Mouse (Mus musculus) thymus, postnatal 14 days (tissue): ENCODE results near the gene Rbbp4.

ENCODE experiments used
- DNase-seq: peaks from one replicate; pipeline ENCODE4 v3.0.0; 2021

The Rbbp4 gene

DNA sequence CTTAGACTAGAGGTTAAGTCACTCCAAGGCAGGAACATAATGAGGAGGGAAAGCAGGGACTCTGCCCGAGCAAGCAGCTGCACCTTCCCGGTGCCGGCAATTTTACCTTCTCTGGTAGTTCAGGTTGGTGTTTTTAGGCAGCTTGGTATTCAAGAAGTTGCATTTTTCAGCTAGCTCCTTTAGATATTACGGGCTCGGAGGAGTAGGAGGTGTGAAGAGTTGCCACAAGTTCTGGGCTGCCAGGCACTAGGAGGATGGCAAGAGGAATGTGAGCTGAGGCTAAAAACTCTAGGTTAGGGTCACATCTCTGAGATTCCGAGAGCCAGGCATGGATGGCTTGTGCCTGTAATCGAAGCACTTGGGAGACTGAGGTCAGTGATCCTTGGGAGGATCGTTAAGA is 45.5 kb downstream of the Rbbp4 start:
- DNase-seq = no peak

DNA sequence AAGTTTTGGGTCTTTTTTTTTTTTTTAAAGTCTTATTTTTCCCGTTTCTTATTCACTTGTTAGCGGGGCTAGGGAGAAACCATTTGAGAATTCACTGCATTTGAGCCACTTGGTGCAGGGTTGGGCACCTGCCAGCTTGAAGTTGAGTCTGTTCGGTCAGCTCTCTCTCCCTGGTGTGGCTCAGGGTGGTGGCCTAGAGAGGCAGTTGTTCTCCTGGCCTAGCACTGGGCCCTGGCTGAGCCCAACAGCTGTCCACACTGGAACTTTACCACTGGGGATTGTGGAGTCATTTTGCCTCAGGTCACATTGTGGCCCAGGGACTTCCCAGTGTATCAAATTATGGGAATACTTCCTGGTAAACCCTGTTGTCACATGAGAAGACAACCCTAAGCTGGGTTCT is 47.1 kb downstream of the Rbbp4 start:
- DNase-seq = no peak

DNA sequence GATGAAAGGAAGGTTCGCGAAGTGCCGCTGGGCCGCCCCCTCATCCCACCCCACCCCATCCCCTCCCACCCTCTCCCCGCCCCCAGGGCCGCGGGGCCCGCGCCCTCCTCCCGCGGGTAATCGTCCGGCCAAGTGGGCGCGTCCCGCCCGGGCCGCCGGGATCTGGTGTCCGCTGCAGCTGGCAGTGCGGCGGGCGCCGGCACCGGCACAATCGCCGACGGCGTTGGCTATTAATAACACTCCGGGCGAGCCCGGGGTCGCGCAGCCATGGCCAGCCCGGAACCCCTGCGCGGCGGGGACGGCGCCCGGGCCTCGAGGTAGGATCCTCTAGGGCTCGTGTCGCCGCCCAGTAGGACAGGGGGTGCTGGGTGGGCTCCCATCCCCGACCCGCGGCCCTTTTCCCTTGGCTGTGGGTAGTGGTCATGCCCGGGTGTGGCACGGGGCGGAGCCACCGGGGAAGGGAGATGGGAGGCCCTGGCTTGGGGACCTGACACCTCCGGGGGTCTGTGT is 47.6 kb downstream of the Rbbp4 start, which contains the start of gene Sync:
Gene Sync, plus strand, starts transcription at position 146 of the 510 bp plus-strand sequence.
- no peak for DNase-seq

DNA sequence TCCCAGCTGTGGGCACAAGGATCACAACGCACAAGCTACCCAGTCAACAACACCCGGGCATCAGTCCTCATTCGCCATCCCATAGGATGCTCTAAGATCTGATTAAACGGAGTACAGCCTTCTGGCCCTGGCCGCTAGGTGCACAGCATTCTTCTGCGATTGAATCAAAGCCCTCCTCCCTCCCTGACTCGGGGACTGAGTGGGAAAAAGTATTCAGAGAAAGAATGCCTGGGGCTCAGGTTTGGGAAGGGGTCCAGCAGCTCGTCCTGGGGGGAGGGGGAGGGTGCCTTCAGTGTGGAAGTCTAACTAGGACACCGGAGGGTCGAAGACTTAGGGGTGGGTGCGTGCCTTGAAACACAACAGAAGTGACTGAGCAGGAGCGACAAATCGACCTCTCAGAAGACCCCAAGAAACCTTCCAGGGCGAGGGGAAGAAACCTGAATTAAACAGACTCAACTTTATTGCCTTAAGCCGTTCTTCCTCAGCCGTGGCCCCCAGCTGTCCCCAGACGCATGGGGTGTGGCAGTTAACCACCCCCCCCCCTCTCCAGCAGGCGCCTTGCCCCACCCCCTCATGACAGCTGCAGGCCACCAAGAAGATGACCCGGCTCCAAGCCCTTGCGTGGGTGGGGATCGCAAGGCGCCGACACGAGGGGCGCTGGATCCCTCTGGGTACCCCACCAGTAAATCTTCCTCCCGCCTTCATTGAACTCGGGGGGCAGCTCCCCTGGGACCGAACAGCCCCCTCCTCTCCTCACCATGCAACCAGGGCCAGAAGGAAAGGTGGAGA is 48.3 kb downstream of the Rbbp4 start:
- no peak for DNase-seq

DNA sequence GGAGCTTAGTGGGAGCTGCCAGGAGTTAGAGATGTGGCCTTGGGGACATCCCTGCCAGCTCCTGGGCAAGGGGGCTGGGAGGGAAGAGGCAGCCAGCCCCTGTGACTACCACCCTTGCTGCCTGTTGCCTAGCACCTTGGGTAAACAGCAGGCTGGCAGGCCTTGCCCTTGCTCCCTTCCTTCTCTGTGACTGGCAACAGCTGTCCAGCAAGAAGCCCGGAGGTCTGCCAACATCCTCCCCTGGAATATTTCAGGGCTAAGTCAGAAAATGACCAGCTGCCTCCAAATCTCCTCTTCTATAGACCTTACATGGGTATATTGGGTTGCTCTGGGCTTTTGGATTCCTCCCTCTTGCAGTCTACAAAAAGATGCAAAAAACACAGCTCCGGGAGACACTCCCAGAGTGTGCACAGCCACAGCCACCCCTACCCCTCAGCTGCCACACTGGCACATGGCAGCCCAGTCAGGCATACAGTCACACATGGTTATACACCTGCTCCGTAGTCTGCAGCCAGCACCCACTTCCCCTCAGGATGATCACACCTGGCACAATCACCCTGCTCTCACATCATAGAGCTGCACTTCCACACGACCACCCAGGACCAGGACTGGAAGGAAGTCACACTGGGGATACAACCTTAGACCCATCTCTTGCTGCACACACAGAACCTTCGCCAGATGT is 49.0 kb downstream of the Rbbp4 start:
- no peak for DNase-seq

DNA sequence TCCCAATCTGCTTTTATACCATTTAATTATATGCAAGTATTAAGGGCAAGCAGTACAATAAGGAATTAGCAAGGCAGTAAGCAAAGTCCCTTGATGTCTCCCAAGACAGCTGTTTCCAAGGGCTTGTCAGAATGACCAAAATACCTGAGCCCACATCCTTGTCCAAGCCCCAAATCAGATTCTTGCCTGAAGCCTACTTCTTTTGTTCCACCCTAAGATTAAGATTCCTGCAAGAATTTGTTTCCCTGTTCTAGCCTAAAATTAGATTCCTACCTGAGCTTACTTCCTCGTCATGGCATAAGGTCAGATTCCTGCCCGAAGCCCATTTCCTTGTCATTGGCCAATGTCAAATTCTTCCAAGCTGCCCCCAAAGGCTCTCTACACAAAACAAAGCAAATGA is 50.5 kb downstream of the Rbbp4 start:
- no peak for DNase-seq

DNA sequence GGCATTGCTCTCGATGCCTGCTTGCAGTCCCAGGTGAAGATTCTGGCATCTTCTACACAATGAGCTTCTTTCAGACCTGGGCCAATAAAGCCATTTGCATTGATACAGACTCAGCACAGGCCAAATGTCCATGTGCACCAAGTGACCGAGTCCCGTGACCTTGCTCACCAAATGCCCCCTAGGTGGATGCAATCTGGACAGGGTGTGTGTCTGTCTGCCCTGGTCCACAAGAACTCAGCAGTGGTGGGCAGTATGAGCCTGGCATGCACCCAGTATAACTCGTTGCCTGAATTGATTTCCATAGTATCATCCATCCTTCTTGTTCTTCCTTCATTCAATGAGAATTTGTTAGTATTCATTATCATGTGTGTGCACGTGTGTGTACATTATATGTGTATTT is 51.9 kb downstream of the Rbbp4 start:
- no peak for DNase-seq

DNA sequence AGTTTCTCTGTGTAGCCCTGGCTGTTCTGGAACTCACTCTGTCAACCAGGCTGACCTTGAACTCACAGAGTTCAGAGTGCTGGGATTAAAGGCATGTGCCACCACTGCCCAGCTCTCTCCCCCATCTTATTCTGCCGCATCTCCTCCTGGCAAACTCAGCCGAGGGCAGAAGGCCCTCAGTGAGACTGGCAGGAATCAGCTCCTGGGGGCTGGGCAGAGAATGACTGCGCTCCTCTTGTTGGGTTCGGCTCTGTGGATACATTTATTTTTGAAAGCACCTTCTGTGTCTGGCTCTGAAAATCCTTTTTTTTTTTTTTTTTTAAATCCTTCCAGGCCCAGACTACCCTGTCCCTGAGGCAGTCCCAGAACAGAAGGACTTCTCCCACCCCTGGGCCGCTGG is 52.4 kb downstream of the Rbbp4 start:
- no peak for DNase-seq

DNA sequence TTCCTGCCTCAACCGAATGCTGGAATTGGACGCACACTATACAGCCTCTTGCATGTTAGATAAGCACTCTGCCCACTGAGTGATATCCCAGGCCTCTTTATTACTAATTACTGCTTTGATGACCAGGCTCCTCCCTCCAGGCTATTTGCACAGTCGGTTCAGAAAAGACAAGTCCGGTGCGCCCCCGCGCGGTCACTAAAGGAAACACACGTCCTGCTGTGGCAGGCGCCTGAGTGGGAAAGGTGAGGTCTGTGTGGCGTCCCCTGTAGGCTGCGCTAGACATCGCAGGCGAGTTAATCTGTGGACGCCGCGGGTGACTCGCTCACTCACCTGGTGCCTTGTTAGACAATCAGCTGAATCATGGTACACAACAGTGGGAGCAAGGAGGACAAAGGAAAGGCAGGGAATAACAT is 58.7 kb downstream of the Rbbp4 start:
- DNase-seq = peak; percentile 94

DNA sequence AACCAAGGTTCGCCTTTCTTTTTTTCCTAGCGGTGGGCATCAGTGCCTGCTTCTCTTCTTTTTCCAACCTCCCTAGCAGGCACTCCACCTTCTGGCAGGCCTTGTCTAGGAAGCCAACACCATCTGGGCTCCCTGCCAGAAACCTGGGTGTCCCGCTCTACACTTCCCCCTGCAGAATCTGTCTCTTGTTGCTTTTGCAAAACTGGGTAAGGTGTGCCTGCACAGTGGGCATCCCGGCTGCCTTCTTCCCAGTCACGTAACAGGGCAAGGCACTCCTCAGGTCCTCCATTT is 62.5 kb downstream of the Rbbp4 start:
- DNase-seq = no peak

DNA sequence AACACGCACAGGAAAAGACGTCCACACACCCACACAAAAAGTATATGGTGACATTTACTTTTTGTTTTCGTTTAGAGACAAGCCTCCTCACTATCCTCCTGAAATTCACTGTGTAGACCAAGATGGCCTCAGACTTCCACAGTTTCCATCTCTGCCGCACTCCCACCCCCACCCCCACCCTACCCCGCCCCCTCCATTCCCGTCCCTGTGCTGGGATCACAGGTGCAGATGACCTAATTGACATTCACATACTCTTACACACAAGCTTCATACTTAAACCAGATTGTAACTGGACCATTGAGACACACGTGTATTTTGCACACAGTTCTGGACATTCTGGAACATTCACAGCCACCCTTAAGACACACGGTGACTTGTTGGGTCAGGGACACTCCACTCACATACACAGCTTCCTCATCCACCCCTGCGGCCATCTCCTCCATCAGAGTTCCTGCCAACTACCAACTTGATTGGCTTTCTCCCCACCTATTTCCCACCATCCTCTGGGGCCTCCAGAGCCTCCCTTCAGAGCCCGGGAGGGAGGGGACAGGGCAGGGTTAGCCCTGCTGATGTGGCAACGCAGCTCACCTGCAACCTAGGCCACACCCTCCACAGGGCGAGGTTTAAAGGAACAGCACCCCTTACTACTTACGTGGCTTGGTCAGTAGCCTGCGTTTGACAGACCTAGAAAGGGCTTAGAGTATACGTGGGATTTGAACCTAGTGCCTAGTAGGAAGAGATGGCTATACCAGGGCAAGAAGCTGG is 63.0 kb downstream of the Rbbp4 start:
- no peak for DNase-seq

DNA sequence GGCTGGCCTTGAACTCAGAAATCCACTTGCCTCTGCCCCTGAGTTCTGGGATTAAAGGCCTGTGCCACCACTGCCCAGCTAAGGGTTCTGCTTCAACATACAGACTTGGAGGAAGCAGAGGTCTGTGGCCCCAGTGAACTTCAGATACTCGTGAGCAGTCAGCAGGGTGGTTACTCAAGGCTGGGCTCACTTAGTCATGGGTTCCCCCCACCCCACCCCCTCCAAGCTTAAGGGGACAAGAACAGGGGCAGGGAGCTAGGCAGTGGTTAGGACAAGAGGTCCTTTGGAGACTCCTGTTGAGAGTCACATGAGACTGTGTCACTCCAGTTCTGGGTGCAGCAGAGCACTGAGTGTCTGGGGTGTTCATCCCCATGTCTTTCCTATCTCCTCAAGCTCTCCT is 66.5 kb downstream of the Rbbp4 start:
- DNase-seq = no peak

DNA sequence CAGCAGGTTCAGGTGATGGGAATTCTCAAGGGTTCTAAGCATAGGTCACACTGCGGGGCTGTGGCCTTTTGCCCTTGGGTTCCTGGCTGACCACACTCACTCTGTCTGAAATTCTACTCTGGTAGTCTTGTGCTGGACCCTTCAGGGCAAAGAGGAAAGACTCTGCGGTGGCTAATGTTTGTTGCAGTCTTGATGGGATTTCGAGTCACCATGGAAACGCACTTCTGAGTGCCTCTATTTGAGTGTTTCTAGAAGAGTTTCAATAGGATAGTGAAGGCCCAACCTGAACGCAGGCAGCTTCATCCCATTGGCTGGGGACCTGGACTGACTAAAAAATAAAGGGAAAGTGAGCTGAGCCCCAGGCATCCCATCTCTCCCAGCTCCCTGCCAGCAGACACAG is 68.3 kb downstream of the Rbbp4 start:
- no peak for DNase-seq

DNA sequence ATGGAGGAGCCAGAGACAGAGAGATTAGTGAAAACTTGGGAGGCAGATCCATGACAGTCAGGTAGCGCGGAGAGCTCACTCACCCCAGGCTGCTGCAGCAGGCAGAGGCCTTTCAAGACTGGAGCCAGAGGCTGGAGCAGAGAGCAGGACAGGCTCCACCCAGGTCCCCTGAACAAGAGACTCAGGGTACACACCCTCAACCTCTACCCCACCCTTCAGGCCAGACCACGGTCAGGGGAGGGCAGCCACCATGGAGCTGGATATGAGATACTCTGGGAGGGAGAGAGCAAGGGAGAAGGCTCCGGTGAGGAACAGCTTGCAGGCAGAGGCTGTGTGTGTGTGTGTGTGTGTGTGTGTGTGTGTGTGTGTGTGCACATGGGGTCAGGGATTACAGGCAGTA is 69.0 kb downstream of the Rbbp4 start:
- no peak for DNase-seq

DNA sequence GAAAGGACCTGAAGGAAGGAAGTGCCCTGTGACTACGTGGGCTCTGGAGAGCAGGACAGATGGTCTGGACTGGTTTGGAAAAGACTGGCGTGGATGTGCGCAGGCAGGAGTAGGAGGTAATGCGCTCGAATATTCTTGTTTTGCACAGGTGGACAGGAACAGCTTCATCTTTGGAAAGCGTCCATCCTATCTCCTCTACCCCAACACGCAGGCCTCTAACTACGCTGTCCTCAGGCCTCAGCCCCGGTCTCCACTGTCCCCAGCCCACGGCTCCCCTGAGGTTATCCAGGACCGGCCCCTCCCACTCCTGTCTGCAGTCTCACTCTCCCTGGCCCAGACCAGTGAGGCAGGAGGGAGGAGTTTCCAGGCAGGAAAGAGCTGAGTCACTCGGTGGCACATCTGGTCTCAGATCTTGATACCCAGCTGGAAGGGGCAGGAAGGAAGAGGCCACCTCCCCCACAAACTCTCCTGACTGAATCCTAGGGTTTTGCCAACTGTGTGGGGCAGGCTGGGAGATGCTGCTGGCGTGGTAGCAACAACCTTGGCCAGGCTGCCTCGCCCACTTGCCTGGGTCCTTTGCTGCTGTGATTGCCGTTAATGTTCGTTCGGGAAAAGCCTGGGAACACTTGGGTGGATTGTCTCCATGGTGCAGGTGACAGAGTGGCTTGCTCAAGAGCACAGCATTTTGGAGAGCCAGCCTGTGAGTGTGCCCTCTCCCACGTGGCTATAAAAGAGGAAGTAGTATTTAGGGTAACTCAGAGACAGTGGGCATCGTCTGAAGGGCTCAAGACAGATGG is 71.7 kb downstream of the Rbbp4 start:
- DNase-seq = peak; percentile 75

DNA sequence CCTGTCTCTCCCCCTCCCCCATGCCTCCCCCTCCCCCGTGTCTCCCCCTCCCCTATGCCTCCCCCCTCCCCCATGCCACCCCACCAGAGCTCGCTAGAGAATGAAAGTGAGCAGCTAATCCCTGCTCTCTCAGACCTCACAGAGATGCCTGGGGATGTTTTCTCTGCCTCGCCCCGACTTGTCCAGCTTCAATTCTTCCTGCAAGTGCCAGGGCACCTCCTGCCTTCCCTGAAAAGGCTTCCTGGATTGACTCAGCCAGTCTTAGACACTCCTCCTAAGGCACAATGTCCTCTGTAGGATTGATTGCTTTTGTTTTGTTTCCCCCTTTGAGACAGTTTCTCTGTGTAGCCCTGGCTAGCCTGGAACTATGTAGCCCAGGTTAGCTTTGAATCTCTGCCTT is 74.0 kb downstream of the Rbbp4 start, which contains the start of gene C77080:
Gene C77080, minus strand, starts transcription at position 209 of the 400 bp plus-strand sequence.
- DNase-seq = no peak

DNA sequence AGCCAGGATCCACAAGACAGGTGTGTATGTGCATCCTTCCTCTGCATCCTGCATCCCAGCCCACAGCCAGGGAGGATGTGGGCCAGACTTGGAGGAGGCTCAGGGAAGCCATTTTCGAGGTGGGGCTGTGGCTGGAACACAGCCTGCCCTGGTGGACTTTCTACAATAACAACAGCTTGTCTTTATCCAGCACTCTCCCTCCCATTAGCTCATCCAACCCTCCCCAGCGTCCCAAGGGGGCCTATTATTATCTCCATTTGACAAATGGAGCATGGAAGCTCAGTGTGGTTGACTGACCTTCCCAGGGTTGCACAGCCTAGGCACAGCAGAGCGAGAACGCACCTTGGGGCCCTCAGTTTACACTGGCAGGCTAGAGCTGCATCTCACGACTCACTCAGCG is 74.5 kb downstream of the Rbbp4 start:
- DNase-seq = no peak

DNA sequence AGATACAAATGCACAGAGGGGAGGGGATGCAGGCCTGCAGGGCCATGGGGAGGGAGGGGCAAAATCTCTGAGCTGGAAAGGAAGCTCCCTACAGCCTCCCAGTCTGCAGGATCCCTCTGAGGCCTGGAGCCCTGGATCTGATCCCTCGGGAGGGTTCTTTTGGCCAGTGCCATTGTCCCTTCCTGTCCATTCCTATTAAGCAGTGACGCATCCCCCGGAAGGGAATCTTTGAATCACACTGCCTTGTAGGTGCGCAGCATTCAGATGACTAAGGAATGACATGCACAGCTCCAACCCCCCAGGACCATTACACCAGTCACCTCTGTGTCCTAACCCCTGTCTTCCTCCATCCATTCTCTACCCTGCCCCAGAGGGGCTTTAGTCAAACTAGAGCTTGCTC is 76.1 kb downstream of the Rbbp4 start:
- no peak for DNase-seq
